In genomic region chr15:89363051-89363450, GRCm38 (mm10) we compare ENCODE assay signal across 19 mouse cellular contexts. TPM values are rescaled to one million over a fixed set of nuclear protein-coding genes. Genes with fewer than 3 reads are reported as not detected.
DNase-seq lines count a peak whose midpoint lies in the region; ATAC-seq and TF ChIP-seq lines count a peak whose summit lies in the region.
"Had no signal": no experiment of that assay in that cellular context is flagged by ENCODE, and none has a peak within 500 bp of the region (broad histone marks: within the 10 kb centered on the region; RNA-seq: fewer than 3 reads in every experiment).

No protein-coding gene starts in this region.

- no peak overlapping the region for H3K9ac ChIP-seq in midbrain, embryonic 15.5 days
- no peak overlapping the region for H3K9ac ChIP-seq in forebrain, embryonic 11.5 days (ENCODE audit: low read length)
- H3K9ac ChIP-seq: embryonic facial prominence, embryonic 15.5 days; forebrain, embryonic 12.5 days; heart, embryonic 15.5 days; hindbrain, embryonic 14.5 days had no signal

- peaks cover 54% of the 10 kb centered on the region for H3K36me3 ChIP-seq in midbrain, embryonic 15.5 days (replicated peaks)
- H3K36me3 ChIP-seq in forebrain, embryonic 11.5 days (ENCODE audit: control insufficient read depth, insufficient read depth, low read length), result peaks cover 34% of the 10 kb centered on the region

- no peaks in the 10 kb centered on the region for H3K27me3 ChIP-seq in midbrain, embryonic 15.5 days (replicated peaks)
- no peaks in the 10 kb centered on the region for H3K27me3 ChIP-seq in forebrain, embryonic 11.5 days (ENCODE audit: control insufficient read depth, insufficient read depth, low read length)
- H3K27me3 ChIP-seq: embryonic facial prominence, embryonic 15.5 days; forebrain, embryonic 12.5 days; heart, embryonic 15.5 days had no signal

- H3K27ac ChIP-seq in midbrain, embryonic 15.5 days, result no peak overlapping the region
- no peak overlapping the region for H3K27ac ChIP-seq in forebrain, embryonic 11.5 days (ENCODE audit: low read depth, low read length)
- H3K27ac ChIP-seq: forebrain, embryonic 12.5 days; heart, adult 2 months; heart, embryonic 15.5 days; hindbrain, embryonic 14.5 days had no signal

- peaks cover 2% of the 10 kb centered on the region; the same call in 1 of the 2 replicates for H3K4me1 ChIP-seq in lung, adult 2 months (ENCODE audit: control insufficient read depth, insufficient read depth, low read length)
- peaks cover 12% of the 10 kb centered on the region; the same call in 1 of the 2 replicates for H3K4me1 ChIP-seq in midbrain, embryonic 15.5 days
- no peaks in the 10 kb centered on the region; the same call in 1 of the 2 replicates for H3K4me1 ChIP-seq in forebrain, embryonic 11.5 days (replicated peaks; ENCODE audit: control insufficient read depth, insufficient read depth, low read length)

- TF ChIP-seq CTCF in lung, adult 2 months (IDR thresholded peaks at IDR 0.05; ENCODE audit: insufficient read depth, low read length), result no peak

- H3K4me2 ChIP-seq in midbrain, embryonic 15.5 days, result no peak overlapping the region
- no peak overlapping the region for H3K4me2 ChIP-seq in forebrain, embryonic 11.5 days (ENCODE audit: low read depth, low read length, severe bottlenecking)
- H3K4me2 ChIP-seq: embryonic facial prominence, embryonic 15.5 days; forebrain, embryonic 12.5 days; heart, embryonic 11.5 days; heart, embryonic 15.5 days; hindbrain, embryonic 14.5 days had no signal

- DNase-seq in lung, adult 18-20 months, result peak; percentile 69 to 83
- no peak for DNase-seq in lung, postnatal 10 days
- peak; percentile 38 for DNase-seq in lung, adult 2 months
- DNase-seq in lung, postnatal 14 days, result peak; percentile 47
- DNase-seq in spleen, postnatal 36 days (ENCODE audit: low spot score in 2 of 2), result no peak
- DNase-seq in forebrain, embryonic 11.5 days (ENCODE audit: low spot score), result no peak
- DNase-seq: adrenal gland, adult 8-10 months; embryo, embryonic 11 days; gastrocnemius, postnatal 10 days; heart, adult 2 months; heart, postnatal 14 days had no signal

- no peaks in the 10 kb centered on the region for H3K9me3 ChIP-seq in midbrain, embryonic 15.5 days
- H3K9me3 ChIP-seq in forebrain, embryonic 11.5 days (ENCODE audit: control insufficient read depth, low read length), result no peaks in the 10 kb centered on the region
- H3K9me3 ChIP-seq: embryonic facial prominence, embryonic 15.5 days; forebrain, embryonic 12.5 days; heart, embryonic 15.5 days had no signal

- no peak for TF ChIP-seq POLR2A in lung, adult 2 months (IDR thresholded peaks at IDR 0.05; ENCODE audit: borderline replicate concordance, extremely low read depth, low read depth, low read length)

- no peak overlapping the region for H3K4me3 ChIP-seq in lung, adult 2 months (replicated peaks; ENCODE audit: extremely low read depth, low read depth, low read length)
- H3K4me3 ChIP-seq in midbrain, embryonic 15.5 days, result no peak overlapping the region
- no peak overlapping the region for H3K4me3 ChIP-seq in forebrain, embryonic 11.5 days (ENCODE audit: low read depth, low read length)
- H3K4me3 ChIP-seq: embryonic facial prominence, embryonic 15.5 days; erythroblast, embryonic 14.5 days; forebrain, embryonic 12.5 days; heart, adult 2 months; heart, embryonic 15.5 days had no signal

- no peak for ATAC-seq in midbrain, embryonic 15.5 days (replicated peaks)
- ATAC-seq in forebrain, embryonic 11.5 days (replicated peaks; ENCODE audit: low FRiP score), result no peak
- ATAC-seq: forebrain, embryonic 16.5 days had no signal

- WGBS in lung, adult 2 months, result 65% methylated on average over 7 of the region's 7 CpGs
- 93% methylated on average over 7 of the region's 7 CpGs for WGBS in midbrain, embryonic 15.5 days
- 97% methylated on average over 7 of the region's 7 CpGs for WGBS in forebrain, embryonic 11.5 days

RNA-seq across cellular contexts. Expression of gene Ncaph2, which starts 7.5 kb away (rescaled TPM):
- 105 and 117 TPM in 2 replicates for polyA plus RNA-seq in lung, adult 2 months (2012; rRNA removed)
- polyA plus RNA-seq in midbrain, embryonic 15.5 days (2015; fragmentation: Nextera tagmentation; extraction: Ambion mirVana), result 115 and 121 TPM in 2 replicates
- 191 and 203 TPM in 2 replicates for polyA plus RNA-seq in forebrain, embryonic 11.5 days (2014; fragmentation: Nextera tagmentation; extraction: Ambion mirVana)

RNA-seq across cellular contexts. Expression of gene Lmf2, which starts 7.6 kb away (rescaled TPM):
- polyA plus RNA-seq in lung, adult 2 months (2012; rRNA removed), result 81.7 and 84.4 TPM in 2 replicates
- polyA plus RNA-seq in midbrain, embryonic 15.5 days (2015; fragmentation: Nextera tagmentation; extraction: Ambion mirVana), result 30.5 and 35.0 TPM in 2 replicates
- polyA plus RNA-seq in forebrain, embryonic 11.5 days (2014; fragmentation: Nextera tagmentation; extraction: Ambion mirVana), result 43.7 and 47.3 TPM in 2 replicates

RNA-seq across cellular contexts. Expression of gene Sco2, which starts 10.6 kb away (rescaled TPM):
- polyA plus RNA-seq in lung, adult 2 months (2012; rRNA removed), result 57.7 and 65.5 TPM in 2 replicates
- polyA plus RNA-seq in midbrain, embryonic 15.5 days (2015; fragmentation: Nextera tagmentation; extraction: Ambion mirVana), result 15.7 and 15.8 TPM in 2 replicates
- 5.1 and 5.7 TPM in 2 replicates for polyA plus RNA-seq in forebrain, embryonic 11.5 days (2014; fragmentation: Nextera tagmentation; extraction: Ambion mirVana)

RNA-seq across cellular contexts. Expression of gene Tymp, which starts 13.8 kb away (rescaled TPM):
- 14.4 and 21.5 TPM in 2 replicates for polyA plus RNA-seq in lung, adult 2 months (2012; rRNA removed)
- 2.1 and 2.7 TPM in 2 replicates for polyA plus RNA-seq in midbrain, embryonic 15.5 days (2015; fragmentation: Nextera tagmentation; extraction: Ambion mirVana)
- 0.80 and 1.3 TPM in 2 replicates for polyA plus RNA-seq in forebrain, embryonic 11.5 days (2014; fragmentation: Nextera tagmentation; extraction: Ambion mirVana)

RNA-seq across cellular contexts. Expression of gene Odf3b, which starts 16.0 kb away (rescaled TPM):
- 106 and 138 TPM in 2 replicates for polyA plus RNA-seq in lung, adult 2 months (2012; rRNA removed)
- 3.4 and 4.3 TPM in 2 replicates for polyA plus RNA-seq in midbrain, embryonic 15.5 days (2015; fragmentation: Nextera tagmentation; extraction: Ambion mirVana)
- polyA plus RNA-seq in forebrain, embryonic 11.5 days (2014; fragmentation: Nextera tagmentation; extraction: Ambion mirVana), result 0.37 and 1.2 TPM in 2 replicates

Comparison
In these comparisons a context has a peak if more than half of its experiments do, and no peak if none do; other contexts are left out.
1. DNase-seq: peak in lung, adult 18-20 months (2 of 2), lung, adult 2 months (single experiment) and lung, postnatal 14 days (single experiment); none in lung, postnatal 10 days (single experiment), spleen, postnatal 36 days (0 of 2) and forebrain, embryonic 11.5 days (single experiment).